Mouse (Mus musculus) 3T3-L1 (cell line): ENCODE measurements at regions not wholly inside any gene's neighbourhood (a gene's known extent, or its start where the extent isn't known, plus 50 kb on each side); places are given as distances from the start of the nearest gene placed in this dataset.

Experiments
- DNase-seq: peaks from one replicate; pipeline ENCODE4 v3.0.0-alpha.2; 2015; ENCODE audit warnings: low read depth, low spot score

- peak; percentile 14 for DNase-seq
Measured at GRCm38 (mm10) chr1:124674420-124674819, 629.1 kb upstream of the Dpp10 start.

- no peak for DNase-seq
Measured at GRCm38 (mm10) chr1:124652872-124653271, 607.5 kb upstream of the Dpp10 start.

- no peak for DNase-seq
Measured at GRCm38 (mm10) chr1:124652251-124652861, 607.0 kb upstream of the Dpp10 start.

GRCm38 (mm10) chr1:124635246-124635768 lies 589.9 kb upstream of the Dpp10 start:
- DNase-seq: no peak

- DNase-seq: no peak
Measured at GRCm38 (mm10) chr1:124630084-124630483, 584.7 kb upstream of the Dpp10 start.

- DNase-seq: no peak
Measured at GRCm38 (mm10) chr1:124584620-124585019, 539.3 kb upstream of the Dpp10 start.
